Mouse (Mus musculus): ENCODE data around the gene Utp4. TPM values are rescaled to one million over a fixed set of nuclear protein-coding genes. Genes with fewer than 3 reads are reported as not detected.
A peak's percentile ranks its signal among the peaks of the same experiment; 100 is the strongest.

Utp4 gene
- total and polyA plus RNA-seq, 3 experiments, result 30.7 to 158 (median 75.8) TPM

DNA sequence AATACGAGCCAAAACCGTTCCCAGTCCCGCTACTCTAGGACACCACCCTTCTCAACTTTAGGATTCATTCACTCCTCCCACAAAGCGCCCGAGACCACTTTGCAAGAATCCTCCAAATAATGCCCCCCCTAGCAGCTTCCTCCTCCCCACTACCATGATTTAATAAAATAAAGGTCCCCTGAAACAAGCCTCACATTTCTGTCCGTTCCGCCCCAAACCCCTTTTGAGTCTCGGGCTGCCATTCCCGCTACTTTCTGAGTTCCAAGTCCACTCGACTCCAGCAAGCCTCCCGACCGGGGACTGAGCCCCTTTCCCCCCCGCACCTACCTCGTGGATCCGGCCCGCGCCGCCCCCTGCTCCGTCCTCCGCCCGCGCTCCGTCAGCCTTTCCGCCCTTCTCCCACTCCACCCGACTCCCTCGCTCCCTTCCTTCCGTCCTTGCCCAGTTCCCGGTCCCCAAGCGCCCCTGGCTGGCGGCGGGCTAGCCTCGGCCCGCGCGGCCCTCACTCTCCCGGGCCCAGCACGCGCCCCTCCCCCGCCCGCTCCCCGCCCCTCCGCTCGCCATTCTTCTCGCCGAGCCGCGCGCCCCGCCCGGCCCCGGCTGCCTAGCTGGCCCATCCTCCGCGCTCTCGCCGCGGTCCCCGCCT is 507 bp upstream of the Utp4 start:
- peak; percentile 64 for DNase-seq (ENCODE audit: low spot score)
- Histone ChIP-seq H3K9me3 (replicated peaks) (no peaks in the 10 kb centered on the region), H3K27me3 (ENCODE audit: insufficient read depth, low read length) (no peaks in the 10 kb centered on the region), H3K36me3 (replicated peaks) (peaks cover 63% of the 10 kb centered on the region), H3K4me3 (ENCODE audit: low read depth, low read length) (peak overlapping the region; percentile 98), H3K4me1 (ENCODE audit: insufficient read depth, low read depth, low read length) (peaks cover 52% of the 10 kb centered on the region)
- ATAC-seq (ENCODE audit: extremely low read depth, insufficient number of reproducible peaks, low FRiP score, poor library complexity, severe bottlenecking), result no peak
- no peak for TF ChIP-seq POLR2AphosphoS5 (IDR thresholded peaks at IDR 0.05; ENCODE audit: insufficient replicate concordance, low read depth, low read length)
- TF ChIP-seq GATA2 (IDR thresholded peaks at IDR 0.05; ENCODE audit: borderline replicate concordance, low read depth, low read length), result no peak
- TF ChIP-seq TAL1 (conservative IDR thresholded peaks at IDR 0.05; ENCODE audit: low read depth, low read length), result no peak
- TF ChIP-seq CTCF (IDR thresholded peaks at IDR 0.05; ENCODE audit: low read depth, low read length), result no peak
- no peak for TF ChIP-seq GATA1 (IDR thresholded peaks at IDR 0.05; ENCODE audit: borderline replicate concordance, low read length)

DNA sequence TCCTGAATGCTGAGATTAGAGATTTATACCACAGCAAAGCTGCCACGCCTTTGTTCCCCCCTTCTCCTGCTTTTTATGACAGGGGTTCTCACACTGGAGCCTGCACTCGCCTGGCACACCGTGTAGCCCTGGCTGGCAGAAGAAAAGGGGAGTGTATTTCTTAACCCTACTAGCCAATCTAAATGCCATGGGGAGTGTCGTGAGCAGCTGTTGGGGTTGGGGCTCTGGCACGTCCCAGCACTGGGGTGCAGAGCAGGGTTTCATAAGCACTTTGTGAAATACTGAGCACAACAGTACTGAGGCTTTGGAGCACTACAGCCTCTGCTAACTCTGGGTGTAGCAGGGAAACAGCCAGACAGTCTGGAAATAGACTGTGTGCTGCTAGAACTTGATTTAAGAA is 6.0 kb downstream of the Utp4 start:
- Histone ChIP-seq H3K27me3 (ENCODE audit: insufficient read depth, low read length) (no peaks in the 10 kb centered on the region), H3K4me1 (ENCODE audit: insufficient read depth, low read depth, low read length) (peaks cover 59% of the 10 kb centered on the region), H3K4me3 (ENCODE audit: low read depth, low read length) (no peak overlapping the region), H3K36me3 (replicated peaks) (peaks cover 100% of the 10 kb centered on the region), H3K9me3 (replicated peaks) (no peaks in the 10 kb centered on the region)
- no peak for ATAC-seq (ENCODE audit: extremely low read depth, insufficient number of reproducible peaks, low FRiP score, poor library complexity, severe bottlenecking)
- TF ChIP-seq POLR2AphosphoS5 (IDR thresholded peaks at IDR 0.05; ENCODE audit: insufficient replicate concordance, low read depth, low read length) (no peak), CTCF (IDR thresholded peaks at IDR 0.05; ENCODE audit: low read depth, low read length) (no peak), GATA1 (IDR thresholded peaks at IDR 0.05; ENCODE audit: borderline replicate concordance, low read length) (no peak), GATA2 (IDR thresholded peaks at IDR 0.05; ENCODE audit: borderline replicate concordance, low read depth, low read length) (no peak), TAL1 (conservative IDR thresholded peaks at IDR 0.05; ENCODE audit: low read depth, low read length) (no peak)
- no peak for DNase-seq (ENCODE audit: low spot score)

DNA sequence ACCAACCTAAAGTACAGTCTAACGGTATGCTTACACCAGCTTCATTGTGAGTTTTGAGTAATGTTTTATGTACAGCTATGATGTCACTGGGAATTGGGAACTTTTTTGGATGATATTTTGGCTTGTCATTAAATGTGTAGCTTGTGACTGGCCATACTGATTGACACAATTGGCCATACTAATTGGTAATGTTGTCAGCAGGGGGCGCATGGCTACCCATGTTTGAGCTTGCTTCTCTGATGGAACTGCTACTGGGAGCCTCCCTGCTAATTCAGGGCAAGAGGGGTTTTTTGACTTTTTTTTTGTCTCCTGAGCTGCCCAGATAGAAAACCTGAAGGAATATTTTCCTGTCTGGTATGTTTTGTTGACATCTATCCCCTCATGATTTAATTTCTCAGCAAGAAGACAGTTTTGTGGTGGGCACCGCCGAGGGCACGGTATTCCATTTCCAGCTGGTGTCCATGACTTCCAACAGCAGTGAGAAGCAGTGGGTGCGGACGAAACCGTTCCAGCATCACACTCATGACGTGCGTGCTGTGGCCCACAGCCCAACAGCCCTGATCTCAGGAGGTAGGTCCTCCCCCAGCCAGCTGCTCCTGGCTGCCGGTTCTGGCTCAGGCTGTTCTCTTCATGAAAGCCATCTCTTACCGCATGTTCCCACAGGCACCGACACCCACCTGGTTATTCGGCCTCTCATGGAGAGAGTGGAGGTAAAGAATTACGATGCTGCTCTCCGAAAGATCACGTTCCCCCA is 12.5 kb downstream of the Utp4 start:
- DNase-seq (ENCODE audit: low spot score) (no peak), ATAC-seq (ENCODE audit: extremely low read depth, insufficient number of reproducible peaks, low FRiP score, poor library complexity, severe bottlenecking) (no peak)
- peaks cover 12% of the 10 kb centered on the region; the same call in 1 of the 2 replicates for H3K4me1 ChIP-seq (ENCODE audit: insufficient read depth, low read depth, low read length)
- H3K36me3 ChIP-seq (replicated peaks), result peaks cover 89% of the 10 kb centered on the region
- no peaks in the 10 kb centered on the region for H3K27me3 ChIP-seq (ENCODE audit: insufficient read depth, low read length)
- no peak overlapping the region for H3K4me3 ChIP-seq (ENCODE audit: low read depth, low read length)
- no peak for TF ChIP-seq POLR2AphosphoS5 (IDR thresholded peaks at IDR 0.05; ENCODE audit: insufficient replicate concordance, low read depth, low read length)
- no peak for TF ChIP-seq GATA1 (IDR thresholded peaks at IDR 0.05; ENCODE audit: borderline replicate concordance, low read length)
- no peak for TF ChIP-seq GATA2 (IDR thresholded peaks at IDR 0.05; ENCODE audit: borderline replicate concordance, low read depth, low read length)
- no peak for TF ChIP-seq TAL1 (conservative IDR thresholded peaks at IDR 0.05; ENCODE audit: low read depth, low read length)
- no peak for TF ChIP-seq CTCF (IDR thresholded peaks at IDR 0.05; ENCODE audit: low read depth, low read length)
- no peaks in the 10 kb centered on the region for H3K9me3 ChIP-seq (replicated peaks)

DNA sequence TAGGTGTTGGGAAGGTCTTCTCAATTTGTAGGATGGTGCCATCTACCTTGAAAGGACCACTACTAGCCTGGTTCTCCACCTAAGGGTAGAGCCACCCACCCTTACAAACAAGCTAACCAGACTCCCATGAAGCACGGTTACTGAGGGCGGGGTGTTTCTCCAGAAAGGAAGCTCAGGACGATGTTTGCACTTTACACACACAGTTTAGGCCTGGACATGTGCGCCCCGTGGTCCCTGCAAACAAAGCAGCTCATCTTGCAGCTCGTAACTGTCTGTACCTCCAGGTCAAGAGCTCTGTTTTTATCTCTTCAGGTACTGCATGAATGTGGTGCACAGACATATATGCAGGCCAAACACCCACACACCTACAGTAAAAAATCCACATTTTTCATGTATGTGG is 13.2 kb downstream of the Utp4 start:
- DNase-seq (ENCODE audit: low spot score), result no peak
- Histone ChIP-seq H3K36me3 (replicated peaks) (peaks cover 89% of the 10 kb centered on the region), H3K9me3 (replicated peaks) (no peaks in the 10 kb centered on the region), H3K27me3 (ENCODE audit: insufficient read depth, low read length) (no peaks in the 10 kb centered on the region), H3K4me1 (ENCODE audit: insufficient read depth, low read depth, low read length) (peaks cover 7% of the 10 kb centered on the region; the same call in 1 of the 2 replicates), H3K4me3 (ENCODE audit: low read depth, low read length) (no peak overlapping the region)
- TF ChIP-seq POLR2AphosphoS5 (IDR thresholded peaks at IDR 0.05; ENCODE audit: insufficient replicate concordance, low read depth, low read length) (no peak), GATA2 (IDR thresholded peaks at IDR 0.05; ENCODE audit: borderline replicate concordance, low read depth, low read length) (no peak), CTCF (IDR thresholded peaks at IDR 0.05; ENCODE audit: low read depth, low read length) (no peak), GATA1 (IDR thresholded peaks at IDR 0.05; ENCODE audit: borderline replicate concordance, low read length) (no peak), TAL1 (conservative IDR thresholded peaks at IDR 0.05; ENCODE audit: low read depth, low read length) (no peak)
- ATAC-seq (ENCODE audit: extremely low read depth, insufficient number of reproducible peaks, low FRiP score, poor library complexity, severe bottlenecking), result no peak

DNA sequence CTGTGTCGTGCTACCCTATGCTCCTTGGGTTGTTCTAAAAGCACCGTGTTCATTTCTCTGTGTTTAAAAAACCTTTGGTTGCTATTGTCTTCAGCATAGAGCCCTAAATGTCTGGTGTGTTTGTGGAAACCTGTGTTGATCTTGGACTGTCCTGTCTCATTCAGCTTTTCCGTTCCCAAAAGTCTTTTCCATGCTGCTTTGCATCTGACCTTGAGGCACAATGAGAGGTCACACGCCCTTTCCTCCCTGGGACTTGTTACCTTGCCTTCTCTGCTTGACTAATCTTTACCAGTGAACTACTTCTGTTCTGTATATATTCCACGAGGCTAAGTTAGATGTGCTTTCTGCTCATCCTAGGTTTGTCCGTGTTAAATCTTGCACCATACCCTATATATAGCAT is 14.0 kb downstream of the Utp4 start:
- peaks cover under 1% of the 10 kb centered on the region; the same call in 1 of the 2 replicates for H3K4me1 ChIP-seq (ENCODE audit: insufficient read depth, low read depth, low read length)
- peaks cover 89% of the 10 kb centered on the region for H3K36me3 ChIP-seq (replicated peaks)
- no peaks in the 10 kb centered on the region for H3K9me3 ChIP-seq (replicated peaks)
- H3K4me3 ChIP-seq (ENCODE audit: low read depth, low read length), result no peak overlapping the region
- DNase-seq (ENCODE audit: low spot score), result no peak
- H3K27me3 ChIP-seq (ENCODE audit: insufficient read depth, low read length), result no peaks in the 10 kb centered on the region
- TF ChIP-seq TAL1 (conservative IDR thresholded peaks at IDR 0.05; ENCODE audit: low read depth, low read length), result no peak
- TF ChIP-seq GATA2 (IDR thresholded peaks at IDR 0.05; ENCODE audit: borderline replicate concordance, low read depth, low read length), result no peak
- no peak for TF ChIP-seq GATA1 (IDR thresholded peaks at IDR 0.05; ENCODE audit: borderline replicate concordance, low read length)
- TF ChIP-seq CTCF (IDR thresholded peaks at IDR 0.05; ENCODE audit: low read depth, low read length), result no peak
- no peak for TF ChIP-seq POLR2AphosphoS5 (IDR thresholded peaks at IDR 0.05; ENCODE audit: insufficient replicate concordance, low read depth, low read length)
- ATAC-seq (ENCODE audit: extremely low read depth, insufficient number of reproducible peaks, low FRiP score, poor library complexity, severe bottlenecking), result no peak

DNA sequence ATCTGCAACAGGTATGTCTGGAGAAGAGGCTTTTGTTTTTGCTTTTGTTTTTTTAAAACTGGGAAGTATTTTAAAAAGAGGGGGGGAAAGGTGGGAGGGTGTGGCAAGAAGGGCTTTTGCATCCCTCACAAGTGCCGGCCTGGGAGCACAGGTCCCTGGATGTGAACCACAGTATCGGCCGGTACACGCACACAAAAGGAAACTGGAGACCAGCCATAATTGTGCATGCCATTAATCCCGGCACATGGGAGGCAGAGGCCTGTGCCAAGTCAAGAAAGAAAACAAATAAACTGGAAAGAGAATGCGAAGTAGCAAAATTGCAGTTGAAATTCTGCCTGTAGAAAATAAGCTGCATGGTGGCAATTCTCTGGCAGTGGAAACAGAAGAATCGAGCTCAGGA is 14.9 kb downstream of the Utp4 start:
- no peak for ATAC-seq (ENCODE audit: extremely low read depth, insufficient number of reproducible peaks, low FRiP score, poor library complexity, severe bottlenecking)
- Histone ChIP-seq H3K4me1 (ENCODE audit: insufficient read depth, low read depth, low read length) (no peaks in the 10 kb centered on the region; the same call in 1 of the 2 replicates), H3K4me3 (ENCODE audit: low read depth, low read length) (no peak overlapping the region), H3K27me3 (ENCODE audit: insufficient read depth, low read length) (no peaks in the 10 kb centered on the region), H3K36me3 (replicated peaks) (peaks cover 87% of the 10 kb centered on the region), H3K9me3 (replicated peaks) (no peaks in the 10 kb centered on the region)
- DNase-seq (ENCODE audit: low spot score), result no peak
- no peak for TF ChIP-seq POLR2AphosphoS5 (IDR thresholded peaks at IDR 0.05; ENCODE audit: insufficient replicate concordance, low read depth, low read length)

All from G1E (cell line).